Mouse (Mus musculus) Muller cell, postnatal 12 days (primary cell): ENCODE results near the gene Gpd1l.

Experiments
- DNase-seq: peaks from one replicate; pipeline ENCODE4 v3.0.0-alpha.2; 2015; ENCODE audit errors: inconsistent ontology term

Gene Gpd1l

GRCm38 (mm10) chr9:114851419-114852190 lies 82.2 kb downstream of the Gpd1l start:
- no peak for DNase-seq
